Mouse (Mus musculus) G1E (cell line): ENCODE data around the gene Pllp. TPM values are rescaled to one million over a fixed set of nuclear protein-coding genes. Genes with fewer than 3 reads are reported as not detected.

Source experiments
- ATAC-seq: 2 replicates; pipeline ENCODE4 v1.8.0; 2016; ENCODE audit warnings: mild to moderate bottlenecking; ENCODE audit not compliant: insufficient number of reproducible peaks, poor library complexity, low FRiP score, severe bottlenecking; ENCODE audit errors: extremely low read depth
- DNase-seq: peaks from one replicate; pipeline ENCODE4 v3.0.0; 2012; ENCODE audit warnings: low spot score
- H3K27me3 ChIP-seq: 2 replicates; pipeline ENCODE4 v1.6.1; 2012; ENCODE audit warnings: mild to moderate bottlenecking, low read length, inconsistent platforms; ENCODE audit not compliant: insufficient read depth
- H3K36me3 ChIP-seq: replicated peaks from 2 replicates; pipeline ENCODE3; 2012; ENCODE audit warnings: mild to moderate bottlenecking, inconsistent platforms
- H3K4me1 ChIP-seq: 2 replicates; pipeline ENCODE4 v1.6.1; 2012; ENCODE audit warnings: low read depth, low read length, inconsistent platforms, mixed read lengths; ENCODE audit not compliant: insufficient read depth
- H3K4me3 ChIP-seq: 2 replicates; pipeline ENCODE4 v1.5.1; 2012; ENCODE audit warnings: low read depth, mild to moderate bottlenecking, inconsistent platforms, low read length, moderate library complexity, mixed read lengths
- H3K9me3 ChIP-seq: replicated peaks from 2 replicates; pipeline ENCODE4 v1.6.1; 2012; ENCODE audit warnings: inconsistent platforms
- CTCF ChIP-seq: IDR thresholded peaks from 2 replicates; pipeline ENCODE4 v1.5.1; 2012; ENCODE audit warnings: low read depth, low read length, inconsistent platforms, mixed read lengths
- GATA1 ChIP-seq: IDR thresholded peaks from 2 replicates; pipeline ENCODE4 v1.6.1; 2012; ENCODE audit warnings: borderline replicate concordance, low read length, inconsistent platforms, mixed read lengths
- GATA2 ChIP-seq: IDR thresholded peaks from 2 replicates; pipeline ENCODE4 v1.6.1; 2012; ENCODE audit warnings: low read depth, low read length, inconsistent platforms, borderline replicate concordance
- POLR2AphosphoS5 ChIP-seq: IDR thresholded peaks from 2 replicates; pipeline ENCODE4 v1.6.1; 2012; ENCODE audit warnings: low read depth, low read length, inconsistent platforms; ENCODE audit not compliant: insufficient replicate concordance
- TAL1 ChIP-seq: conservative IDR thresholded peaks from 2 replicates; pipeline ENCODE4 v1.6.1; 2012; ENCODE audit warnings: low read depth, low read length, inconsistent platforms, mixed read lengths
- polyA plus RNA-seq: library from polyadenylated mRNA; stranded (reverse); fragments of >175 nt; gene quantifications from 2 replicates; pipeline ENCODE4 v1.2.3, GENCODE M21; 2012
- total RNA-seq, 2 experiments: library from RNA; stranded (forward) in 1 of 2; stranded (reverse) in 1 of 2; fragments of 200-1000 nt in 1 of 2; fragments of >200 nt in 1 of 2; fragmentation: Nextera tagmentation in 1 of 2; gene quantifications; 2 replicates each; pipeline ENCODE4 v1.2.3; 2014 to 2017

Gene Pllp
- total and polyA plus RNA-seq, 3 experiments = 0.22 TPM; not detected in 2

GRCm38 (mm10) chr8:94699366-94699765 lies 3.3 kb upstream of the Pllp start:
- no peak for ATAC-seq
- DNase-seq = no peak

DNA sequence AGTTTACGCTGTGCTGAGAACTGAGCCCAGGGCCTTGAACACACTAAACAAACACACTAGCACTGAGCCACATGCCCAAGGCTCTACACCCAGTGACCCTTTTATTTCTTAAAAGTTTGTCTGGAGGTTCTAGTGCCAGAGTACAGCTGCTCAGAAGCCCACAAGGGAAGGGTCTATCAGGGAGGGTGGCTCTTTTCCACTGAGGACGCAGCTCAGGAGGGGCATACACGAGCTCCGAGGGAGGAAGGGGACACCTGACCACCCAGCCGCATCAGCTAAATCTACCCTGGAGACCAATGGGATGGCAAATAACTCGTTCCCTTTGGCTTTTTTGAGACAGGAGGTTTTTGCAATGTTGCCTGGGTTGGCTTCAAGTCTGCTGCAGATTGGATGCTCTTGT lies 1.9 kb upstream of the Pllp start:
- Histone ChIP-seq H3K4me1 (peaks cover 20% of the 10 kb centered on the region), H3K9me3 (0 out of 2 replicates have a peak, but pooled peaks cover 2% of the 10 kb centered on the region), H3K4me3 (no peak overlapping the region), H3K27me3 (peaks cover 47% of the 10 kb centered on the region), H3K36me3 (no peaks in the 10 kb centered on the region)
- TF ChIP-seq GATA1 = no peak
- TF ChIP-seq GATA2 = no peak
- no peak for TF ChIP-seq POLR2AphosphoS5
- no peak for TF ChIP-seq TAL1
- no peak for TF ChIP-seq CTCF
- ATAC-seq = no peak
- DNase-seq = no peak

More at GRCm38 (mm10) chr8:94699366-94699765, 3.3 kb upstream of the Pllp start:
- Histone ChIP-seq H3K36me3 (no peaks in the 10 kb centered on the region), H3K4me3 (no peak overlapping the region), H3K9me3 (0 out of 2 replicates have a peak, but pooled peaks cover 2% of the 10 kb centered on the region), H3K27me3 (peaks cover 39% of the 10 kb centered on the region), H3K4me1 (peaks cover 25% of the 10 kb centered on the region)
- no peak for TF ChIP-seq GATA2
- TF ChIP-seq GATA1 = no peak
- TF ChIP-seq CTCF = no peak
- TF ChIP-seq TAL1 = no peak
- no peak for TF ChIP-seq POLR2AphosphoS5

- 0 out of 2 replicates have a peak, but pooled peaks cover 2% of the 10 kb centered on the region for H3K9me3 ChIP-seq
- no peak for TF ChIP-seq CTCF
- H3K4me1 ChIP-seq = peaks cover 12% of the 10 kb centered on the region
- no peaks in the 10 kb centered on the region for H3K36me3 ChIP-seq
- DNase-seq = no peak
- no peak overlapping the region for H3K4me3 ChIP-seq
- no peak for ATAC-seq
- peaks cover 58% of the 10 kb centered on the region for H3K27me3 ChIP-seq
Measured at GRCm38 (mm10) chr8:94696566-94696965, 488 bp upstream of the Pllp start.

DNA sequence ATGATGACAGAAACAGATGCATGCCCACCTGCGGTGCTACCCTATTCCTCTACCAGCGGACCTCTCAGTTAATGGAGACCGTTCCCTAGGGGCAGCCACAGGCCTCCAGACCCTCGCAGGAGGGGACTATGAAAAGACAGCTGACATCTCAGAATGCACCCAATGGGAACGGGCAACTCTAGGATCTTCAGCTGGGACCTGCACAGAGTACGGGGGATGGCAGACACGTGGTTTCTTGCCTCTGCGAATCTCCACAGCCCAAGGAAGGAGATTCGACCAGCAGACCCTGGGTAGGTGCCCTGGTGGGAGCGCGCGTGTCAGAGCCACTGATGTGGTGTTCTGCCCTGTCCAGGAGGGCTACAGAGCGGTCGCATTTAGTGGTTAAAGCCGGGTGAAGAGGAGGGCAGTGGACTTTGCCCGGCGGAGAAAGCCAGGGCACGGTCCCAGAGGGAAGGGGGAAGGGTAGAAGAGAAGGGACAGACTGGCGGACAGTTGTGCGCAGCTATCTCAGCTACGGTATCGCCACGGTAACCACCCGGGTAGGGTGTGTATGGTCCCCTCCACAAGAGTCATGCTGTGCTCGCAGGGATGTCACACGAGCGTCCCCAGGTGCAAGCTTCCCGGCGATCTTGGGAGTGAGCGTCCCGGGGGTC lies 611 bp downstream of the Pllp start:
- DNase-seq = no peak
- no peaks in the 10 kb centered on the region for H3K36me3 ChIP-seq
- H3K4me1 ChIP-seq = peaks cover 11% of the 10 kb centered on the region
- peak overlapping the region; percentile 55; the same call in 1 of the 2 replicates for H3K4me3 ChIP-seq
- 0 out of 2 replicates have a peak, but pooled peaks cover 2% of the 10 kb centered on the region for H3K9me3 ChIP-seq
- no peak for ATAC-seq
- H3K27me3 ChIP-seq = peaks cover 63% of the 10 kb centered on the region
- no peak for TF ChIP-seq CTCF
- no peak for TF ChIP-seq GATA2
- TF ChIP-seq TAL1 = no peak
- TF ChIP-seq GATA1 = no peak
- TF ChIP-seq POLR2AphosphoS5 = no peak

GRCm38 (mm10) chr8:94694701-94695100 lies 1.4 kb downstream of the Pllp start:
- Histone ChIP-seq H3K4me3 (no peak overlapping the region), H3K27me3 (peaks cover 63% of the 10 kb centered on the region), H3K4me1 (peaks cover 9% of the 10 kb centered on the region), H3K9me3 (0 out of 2 replicates have a peak, but pooled peaks cover 2% of the 10 kb centered on the region), H3K36me3 (no peaks in the 10 kb centered on the region)
- DNase-seq (no peak), ATAC-seq (no peak)
- no peak for TF ChIP-seq GATA2
- TF ChIP-seq GATA1 = no peak
- no peak for TF ChIP-seq TAL1
- TF ChIP-seq CTCF = no peak
- TF ChIP-seq POLR2AphosphoS5 = no peak

GRCm38 (mm10) chr8:94685953-94686352 lies 10.1 kb downstream of the Pllp start:
- ATAC-seq = no peak
- TF ChIP-seq POLR2AphosphoS5 (no peak), GATA1 (no peak), CTCF (no peak), GATA2 (no peak)
- peaks cover 57% of the 10 kb centered on the region for H3K27me3 ChIP-seq

GRCm38 (mm10) chr8:94684287-94684686 lies 11.8 kb downstream of the Pllp start:
- peaks cover 4% of the 10 kb centered on the region; the same call in 1 of the 2 replicates for H3K4me1 ChIP-seq
- H3K27me3 ChIP-seq = peaks cover 55% of the 10 kb centered on the region
- no peak overlapping the region for H3K4me3 ChIP-seq

More at GRCm38 (mm10) chr8:94685953-94686352, 10.1 kb downstream of the Pllp start:
- no peaks in the 10 kb centered on the region for H3K9me3 ChIP-seq
- peaks cover 4% of the 10 kb centered on the region; the same call in 1 of the 2 replicates for H3K4me1 ChIP-seq
- DNase-seq = no peak
- no peaks in the 10 kb centered on the region for H3K36me3 ChIP-seq
- H3K4me3 ChIP-seq = no peak overlapping the region

More at GRCm38 (mm10) chr8:94684287-94684686, 11.8 kb downstream of the Pllp start:
- no peak for TF ChIP-seq GATA1
- no peak for TF ChIP-seq GATA2
- no peak for TF ChIP-seq CTCF
- TF ChIP-seq TAL1 = no peak
- no peak for TF ChIP-seq POLR2AphosphoS5
- peaks cover 8% of the 10 kb centered on the region for H3K9me3 ChIP-seq
- no peaks in the 10 kb centered on the region for H3K36me3 ChIP-seq
- no peak for ATAC-seq
- no peak for DNase-seq
